Mouse (Mus musculus) CH12.LX (cell line): ENCODE data around the gene Chrnd. TPM values are rescaled to one million over a fixed set of nuclear protein-coding genes. Genes with fewer than 3 reads are reported as not detected.

ENCODE experiments used
- DNase-seq: peaks from one replicate; pipeline ENCODE4 v3.0.0-alpha.2; 2013; ENCODE audit errors: extremely low read depth
- H3K27ac ChIP-seq: 2 replicates; pipeline ENCODE4 v1.5.1; 2012; ENCODE audit warnings: low read depth, mild to moderate bottlenecking, control low read depth, moderate library complexity; ENCODE audit not compliant: insufficient read depth
- H3K27me3 ChIP-seq: replicated peaks from 2 replicates; pipeline ENCODE3; 2012; ENCODE audit warnings: inconsistent platforms
- H3K36me3 ChIP-seq, 2 experiments: replicated peaks in 1 of 2; 2 replicates each; pipeline versions ENCODE3 to v1.6.1; 2012; ENCODE audit warnings: inconsistent platforms in 1 of 2, low read length in 1 of 2, mild to moderate bottlenecking in 1 of 2, mixed read lengths in 1 of 2, moderate library complexity in 1 of 2; ENCODE audit not compliant: control insufficient read depth in 1 of 2, insufficient read depth in 1 of 2
- H3K4me1 ChIP-seq, 2 experiments: 2 replicates each; pipeline ENCODE4 v1.6.1; 2012; ENCODE audit warnings: inconsistent platforms in 1 of 2, moderate library complexity in 1 of 2; ENCODE audit not compliant: insufficient read depth in 2 of 2, control insufficient read depth in 1 of 2
- H3K4me2 ChIP-seq: 2 replicates; pipeline ENCODE4 v1.6.1; 2012; ENCODE audit warnings: low read depth, mild to moderate bottlenecking, control low read depth; ENCODE audit not compliant: poor library complexity, insufficient read depth, severe bottlenecking
- H3K4me3 ChIP-seq, 3 experiments: fragments of 150-350 bp in 1 of 3; sonication (generic) in 1 of 3; replicated peaks in 1 of 3; 2 replicates each; pipeline versions ENCODE3 to v1.5.1; 2011 to 2012; ENCODE audit warnings: low read depth in 2 of 3, low read length in 2 of 3, mild to moderate bottlenecking in 2 of 3, moderate library complexity in 2 of 3, control low read depth in 1 of 3, improper control_type of control experiment in 1 of 3, inconsistent platforms in 1 of 3, mixed read lengths in 1 of 3; ENCODE audit not compliant: poor library complexity in 1 of 3
- H3K79me2 ChIP-seq: replicated peaks from 2 replicates; pipeline ENCODE4 v1.6.1; 2012; ENCODE audit warnings: mild to moderate bottlenecking, moderate library complexity; ENCODE audit not compliant: control insufficient read depth, poor library complexity, insufficient read depth, severe bottlenecking; ENCODE audit errors: extremely low read depth
- H3K9ac ChIP-seq: 2 replicates; pipeline ENCODE4 v1.6.1; 2012; ENCODE audit warnings: low read depth, mild to moderate bottlenecking, control low read depth, moderate library complexity; ENCODE audit not compliant: insufficient read depth
- H3K9me3 ChIP-seq: replicated peaks from 2 replicates; pipeline ENCODE3; 2012; ENCODE audit warnings: low read length, inconsistent platforms, mixed read lengths
- BHLHE40 ChIP-seq: IDR thresholded peaks from 2 replicates; pipeline ENCODE4 v1.6.1; 2011; ENCODE audit warnings: mild to moderate bottlenecking, low read depth, low read length, improper control_type of control experiment
- CHD2 ChIP-seq: IDR thresholded peaks from 2 replicates; pipeline ENCODE4 v1.6.1; 2011; ENCODE audit warnings: low read length, improper control_type of control experiment
- CTCF ChIP-seq, 2 experiments: IDR thresholded peaks in 1 of 2; conservative IDR thresholded peaks in 1 of 2; 2 replicates each; pipeline ENCODE4 v1.5.1; 2011 to 2012; ENCODE audit warnings: low read depth in 2 of 2, low read length in 2 of 2, improper control_type of control experiment in 1 of 2, inconsistent platforms in 1 of 2, mild to moderate bottlenecking in 1 of 2, moderate library complexity in 1 of 2
- E2F4 ChIP-seq: IDR thresholded peaks from 2 replicates; pipeline ENCODE4 v1.6.1; 2011; ENCODE audit warnings: low read depth, low read length, improper control_type of control experiment; ENCODE audit not compliant: insufficient replicate concordance
- ELF1 ChIP-seq: IDR thresholded peaks from 2 replicates; pipeline ENCODE4 v1.6.1; 2014; ENCODE audit warnings: low read depth, mild to moderate bottlenecking, inconsistent platforms, low read length, improper control_type of control experiment
- HCFC1 ChIP-seq: IDR thresholded peaks from 2 replicates; pipeline ENCODE4 v1.6.1; 2012; ENCODE audit warnings: low read depth, mild to moderate bottlenecking, inconsistent platforms, low read length, improper control_type of control experiment
- IRF4 ChIP-seq: IDR thresholded peaks from 2 replicates; pipeline ENCODE4 v1.6.1; 2014; ENCODE audit warnings: low read depth, mild to moderate bottlenecking, inconsistent platforms, low read length, improper control_type of control experiment
- MAX ChIP-seq: IDR thresholded peaks from 2 replicates; pipeline ENCODE4 v1.6.1; 2011; ENCODE audit warnings: low read length, improper control_type of control experiment
- RAD21 ChIP-seq: IDR thresholded peaks from 2 replicates; pipeline ENCODE4 v1.6.1; 2011; ENCODE audit warnings: low read depth, mild to moderate bottlenecking, low read length, improper control_type of control experiment, moderate library complexity
- SMC3 ChIP-seq: IDR thresholded peaks from 2 replicates; pipeline ENCODE4 v1.6.1; 2011; ENCODE audit warnings: low read depth, low read length, improper control_type of control experiment
- ZNF384 ChIP-seq: IDR thresholded peaks from 2 replicates; pipeline ENCODE4 v1.6.1; 2012; ENCODE audit warnings: low read depth, low read length, improper control_type of control experiment, inconsistent platforms
- dilution Hi-C: fragments of 300-500 bp; cut with MboI; formaldehyde crosslinking; loops from 2 replicates; pipeline ENCODE4 v1.14.3; 2020; ENCODE audit warnings: low sequenced_read_pairs; ENCODE audit not compliant: extremely low pct_unique_long_range_greater_than_20kb, extremely low pct_ligation_motif_present
- in situ Hi-C: fragments of 300-500 bp; cut with MboI; formaldehyde crosslinking; loops from 3 replicates; pipeline ENCODE4 v1.14.3; 2019; ENCODE audit warnings: low sequenced_read_pairs, low pct_ligation_motif_present, low pct_unique_long_range_greater_than_20kb, mixed read lengths
- polyA plus RNA-seq: library from polyadenylated mRNA; unstranded; fragments of >175 nt; gene quantifications from 2 replicates; pipeline ENCODE4 v1.2.1, GENCODE M21; 2012; ENCODE audit warnings: low read depth; ENCODE audit not compliant: insufficient read length
- total RNA-seq, 2 experiments: library from RNA; depleted of rRNA; stranded (reverse); fragments of 300-350 nt in 1 of 2; fragments of >200 nt in 1 of 2; gene quantifications; 2 replicates each; pipeline ENCODE4 v1.2.3; 2012 to 2014

Chrnd gene
- total and polyA plus RNA-seq, 3 experiments = 0.13 TPM; not detected in 2

DNA sequence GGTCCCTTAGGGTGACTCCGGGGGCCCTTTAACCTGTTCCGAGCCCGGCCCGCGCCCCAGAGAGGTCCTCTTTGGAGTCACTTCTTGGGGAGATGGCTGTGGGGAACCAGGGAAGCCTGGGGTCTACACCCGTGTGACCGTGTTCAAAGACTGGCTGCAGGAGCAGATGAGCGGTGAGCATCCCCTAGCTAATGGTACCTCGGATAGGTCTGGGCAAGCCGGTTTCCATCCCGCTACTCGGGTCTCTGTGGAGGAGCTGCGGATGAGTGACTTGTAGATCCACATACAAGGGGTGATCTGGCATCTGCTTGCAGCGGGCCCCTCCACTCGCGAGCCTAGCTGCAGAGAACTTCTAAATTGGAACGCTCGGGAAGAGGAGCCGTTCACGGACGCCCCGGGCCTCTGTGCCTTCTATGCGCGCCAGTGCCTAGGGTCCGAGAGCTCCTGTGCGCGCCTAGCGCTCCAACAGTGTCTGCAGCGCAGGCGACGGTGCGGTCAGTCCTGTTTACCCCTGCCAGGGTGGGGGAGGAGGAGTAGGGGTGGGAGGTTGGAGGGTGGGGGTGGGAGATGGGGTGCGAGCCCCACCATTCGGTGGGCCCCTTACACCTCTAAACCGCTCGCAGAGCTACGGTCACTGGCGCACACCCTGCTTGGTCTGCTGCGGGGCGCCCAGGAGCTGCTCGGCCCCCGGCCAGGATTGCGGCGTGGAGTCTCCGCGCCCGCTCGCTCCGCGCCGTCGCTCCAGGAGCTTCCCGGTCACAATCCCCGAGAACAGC, 4.0 kb upstream of the Chrnd start:
- H3K36me3 ChIP-seq = no peaks in the 10 kb centered on the region
- no peak overlapping the region for H3K9ac ChIP-seq

GRCm38 (mm10) chr1:87187037-87187355, 3.4 kb upstream of the Chrnd start:
- Histone ChIP-seq H3K36me3 (no peaks in the 10 kb centered on the region), H3K9ac (no peak overlapping the region), H3K9me3 (no peaks in the 10 kb centered on the region), H3K4me2 (peak overlapping the region; percentile 7; the same call in 1 of the 2 replicates), H3K27me3 (peaks cover 62% of the 10 kb centered on the region), H3K79me2 (no peaks in the 10 kb centered on the region), H3K27ac (no peak overlapping the region), H3K4me3 (no peak overlapping the region), H3K4me1 (peaks cover 4 to 13% of the 10 kb centered on the region in 2 experiments)
- in situ Hi-C loops = loop anchor here (5.0 to 10.0 kb wide), 2 partner anchors 85 to 522 kb away; partner anchors contain the start of gene Alpi
- peak; percentile 42 for DNase-seq
- dilution Hi-C loops = no loop called here
- TF ChIP-seq BHLHE40 (no peak), RAD21 (peak; percentile 73), IRF4 (0 out of 2 replicates have a peak, but pooled peaks have one; percentile 11), CTCF (conservative IDR thresholded peaks at IDR 0.05 in 1 of 2, IDR thresholded peaks at IDR 0.05 in 1 of 2; ENCODE audit: low read depth in 2 of 2, low read length in 2 of 2) (peak; percentile 63 to 84), SMC3 (peak; percentile 48)

More for the DNA sequence above, 4.0 kb upstream of the Chrnd start:
- H3K9me3 ChIP-seq = no peaks in the 10 kb centered on the region
- TF ChIP-seq HCFC1 = no peak
- no peak for TF ChIP-seq MAX
- no peaks in the 10 kb centered on the region for H3K79me2 ChIP-seq
- H3K4me3 ChIP-seq = no peak overlapping the region
- in situ Hi-C loops = loop anchor here (5.0 to 10.0 kb wide), 2 partner anchors 84 to 522 kb away; partner anchors contain the start of gene Alpi
- peak overlapping the region; percentile 7; the same call in 1 of the 2 replicates for H3K4me2 ChIP-seq
- H3K27me3 ChIP-seq = peaks cover 60% of the 10 kb centered on the region
- dilution Hi-C loops = no loop called here
- DNase-seq = no peak
- no peak overlapping the region for H3K27ac ChIP-seq
- H3K4me1 ChIP-seq = peaks cover 4 to 13% of the 10 kb centered on the region in 2 experiments

DNA sequence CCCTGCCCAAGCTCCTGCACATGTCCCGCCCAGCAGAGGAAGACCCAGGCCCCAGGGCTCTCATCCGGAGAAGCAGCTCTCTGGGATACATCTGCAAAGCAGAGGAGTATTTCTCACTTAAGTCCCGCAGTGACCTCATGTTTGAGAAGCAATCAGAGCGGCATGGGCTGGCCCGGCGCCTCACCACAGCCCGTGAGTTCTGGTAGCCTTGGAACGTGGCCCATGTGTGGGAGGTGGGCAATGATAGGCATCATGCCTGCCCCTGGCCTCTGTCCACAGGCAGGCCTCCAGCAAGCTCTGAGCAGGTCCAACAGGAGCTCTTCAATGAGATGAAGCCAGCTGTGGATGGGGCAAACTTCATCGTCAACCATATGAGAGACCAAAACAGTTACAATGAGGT, 6.9 kb downstream of the Chrnd start:
- in situ Hi-C loops = no loop called here

More for the DNA sequence above, 6.9 kb downstream of the Chrnd start:
- Histone ChIP-seq H3K27me3 (peaks cover 40% of the 10 kb centered on the region), H3K4me3 (no peak overlapping the region)
- TF ChIP-seq ZNF384 = no peak
- TF ChIP-seq E2F4 = no peak
- no peak for TF ChIP-seq CHD2
- no peak for TF ChIP-seq ELF1
- TF ChIP-seq, all 38 proteins: peak for 0
- H3K9ac ChIP-seq = no peak overlapping the region
- no peaks in the 10 kb centered on the region for H3K36me3 ChIP-seq
- H3K79me2 ChIP-seq = no peaks in the 10 kb centered on the region
- no peak overlapping the region for H3K4me2 ChIP-seq
- no peaks in the 10 kb centered on the region for H3K9me3 ChIP-seq
- no peak overlapping the region for H3K27ac ChIP-seq
- dilution Hi-C loops = no loop called here
- H3K4me1 ChIP-seq = peaks cover 2 to 3% of the 10 kb centered on the region in 2 experiments; a peak in 2 of 4 replicates
- no peak for DNase-seq
